Mouse (Mus musculus): ENCODE measurements around the gene Dpp7.

GRCm38 (mm10) chr2:25332286-25333160, 23.6 kb downstream of the Dpp7 start, which contains the start of gene Man1b1:
- TF ChIP-seq GATA1 (IDR thresholded peaks at IDR 0.05; ENCODE audit: low read length) = peak; percentile 77
- no peak for TF ChIP-seq TAL1 (IDR thresholded peaks at IDR 0.05; ENCODE audit: low read length)

All from erythroblast, embryonic 14.5 days (primary cell).